Mouse (Mus musculus): ENCODE measurements around the gene Pcnx3.

DNA sequence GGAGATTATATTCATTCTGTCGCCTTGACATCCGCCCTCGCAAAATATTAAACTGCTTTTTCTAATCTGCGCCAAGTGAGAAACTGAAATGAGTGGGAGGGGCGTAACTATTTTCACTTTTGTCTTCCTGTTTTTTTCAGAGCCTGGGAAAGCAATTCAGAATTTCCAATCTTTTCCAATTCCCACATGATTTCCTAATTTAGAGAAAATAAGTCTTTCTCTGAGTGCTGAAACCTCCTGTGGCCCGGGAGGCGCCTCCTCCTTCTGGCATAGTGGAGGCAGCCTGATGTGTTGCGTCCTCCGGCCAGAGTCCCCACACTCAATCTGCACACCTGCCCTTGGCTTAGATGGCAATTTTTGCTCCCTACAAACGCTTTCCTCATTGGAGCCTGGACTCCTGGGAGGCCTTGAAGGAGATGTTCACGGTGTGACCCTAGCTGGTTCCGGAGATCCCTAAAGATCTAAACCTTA, 52.1 kb downstream of the Pcnx3 start:
- TF ChIP-seq CTCF (IDR thresholded peaks at IDR 0.05; ENCODE audit: low read depth, low read length) (no peak), POLR2A (IDR thresholded peaks at IDR 0.05; ENCODE audit: borderline replicate concordance, low read depth, low read length) (no peak)

Measured in bone marrow macrophage, adult 2 months (primary cell).